Mouse (Mus musculus): ENCODE results near the gene Xrcc4.

The Xrcc4 gene

DNA sequence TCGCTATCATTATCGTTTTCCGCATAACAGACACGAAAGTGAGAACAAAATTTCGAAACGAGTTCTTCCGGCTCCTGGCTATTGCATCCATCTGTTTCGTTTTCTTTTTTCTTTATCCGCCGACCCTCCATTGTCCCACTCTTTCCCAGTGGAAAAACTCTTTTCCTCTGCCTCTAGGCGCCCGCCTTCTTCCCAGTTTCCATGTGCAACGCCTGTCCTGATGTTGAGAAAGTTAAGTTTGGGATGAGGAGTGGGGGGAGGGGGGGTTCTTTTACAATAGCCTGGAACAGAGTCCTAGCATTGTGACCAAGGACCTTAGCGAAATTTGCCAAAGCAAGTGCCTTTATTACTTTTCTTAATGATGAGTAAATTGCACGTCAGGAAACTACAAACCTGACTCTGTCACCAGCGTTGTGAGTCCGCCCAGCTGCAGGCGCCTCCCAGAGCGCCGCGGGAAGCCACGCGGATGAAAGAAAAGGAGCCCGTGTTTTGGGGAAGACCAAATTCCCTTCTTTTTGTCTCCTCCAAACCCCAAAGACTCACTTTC lies 349.6 kb downstream of the Xrcc4 start:
- no peak for DNase-seq (ENCODE audit: low read depth, low spot score)

- peak; percentile 84 for DNase-seq (ENCODE audit: low read depth, low spot score)
These were observed 350.4 kb downstream of the Xrcc4 start for GRCm38 (mm10) chr13:89738776-89739695.

GRCm38 (mm10) chr13:89738275-89738674 lies 351.1 kb downstream of the Xrcc4 start:
- DNase-seq (ENCODE audit: low read depth, low spot score) = no peak

DNA sequence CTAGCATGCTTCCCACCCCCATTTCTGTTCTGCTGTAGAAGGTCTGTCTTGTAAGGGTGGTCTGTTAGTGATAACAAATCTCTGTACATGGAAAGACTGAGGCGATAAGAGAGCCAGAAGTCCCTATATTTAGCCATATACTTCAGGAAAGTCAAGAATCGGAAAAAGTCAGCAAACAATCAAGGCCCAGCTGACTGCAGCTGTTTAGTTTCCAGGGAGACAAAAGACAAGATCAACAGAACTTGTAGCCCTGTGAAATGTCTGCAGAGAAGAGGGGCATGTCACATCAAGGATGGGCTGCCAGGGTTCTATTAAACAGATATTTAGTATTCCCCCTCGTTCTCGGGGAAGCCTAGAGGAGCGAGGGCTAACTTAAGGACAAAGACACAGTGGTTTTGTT lies 354.3 kb downstream of the Xrcc4 start:
- no peak for DNase-seq (ENCODE audit: low read depth, low spot score)

GRCm38 (mm10) chr13:89726492-89726891 lies 362.9 kb downstream of the Xrcc4 start:
- DNase-seq (ENCODE audit: low read depth, low spot score) = no peak
